Mouse (Mus musculus): ENCODE measurements at regions not wholly inside any gene's neighbourhood (a gene's known extent, or its start where the extent isn't known, plus 50 kb on each side); places are given as distances from the start of the nearest gene placed in this dataset.

GRCm38 (mm10) chr9:101410348-101410747, 158.8 kb upstream of the Ppp2r3a start:
- TF ChIP-seq POLR2A (IDR thresholded peaks at IDR 0.05; ENCODE audit: low read depth, low read length) (no peak), CTCF (conservative IDR thresholded peaks at IDR 0.05; ENCODE audit: insufficient read depth, insufficient read length, low read depth, low read length) (no peak)
